Mouse (Mus musculus) left cerebral cortex, postnatal 25 days (tissue): Measurements from ENCODE around the gene Rhbdd2. TPM values are rescaled to one million over a fixed set of nuclear protein-coding genes. Genes with fewer than 3 reads are reported as not detected.
"Not testable (repeated sequence)": the region's sequence is repeated elsewhere in the genome, so short reads cannot be mapped to it uniquely, and the experiment has no call there.

Experiments used
- DNase-seq, 2 experiments: peaks; one replicate each; pipeline ENCODE4 v3.0.0; 2022; ENCODE audit warnings: low spot score in 2 of 2, mixed read lengths in 1 of 2
- intact Hi-C: fragments of 180-260 bp; cut with DNase I; formaldehyde crosslinking; loops from one replicate; pipeline ENCODE4 v1.15.1; 2025
- total RNA-seq, 2 experiments: library from RNA; stranded (reverse); gene quantifications; 2 replicates each; pipeline ENCODE4 v1.2.3; 2021

Rhbdd2 gene
- total RNA-seq, result 10 to 100 TPM; 83.8 to 86.5 TPM

DNA sequence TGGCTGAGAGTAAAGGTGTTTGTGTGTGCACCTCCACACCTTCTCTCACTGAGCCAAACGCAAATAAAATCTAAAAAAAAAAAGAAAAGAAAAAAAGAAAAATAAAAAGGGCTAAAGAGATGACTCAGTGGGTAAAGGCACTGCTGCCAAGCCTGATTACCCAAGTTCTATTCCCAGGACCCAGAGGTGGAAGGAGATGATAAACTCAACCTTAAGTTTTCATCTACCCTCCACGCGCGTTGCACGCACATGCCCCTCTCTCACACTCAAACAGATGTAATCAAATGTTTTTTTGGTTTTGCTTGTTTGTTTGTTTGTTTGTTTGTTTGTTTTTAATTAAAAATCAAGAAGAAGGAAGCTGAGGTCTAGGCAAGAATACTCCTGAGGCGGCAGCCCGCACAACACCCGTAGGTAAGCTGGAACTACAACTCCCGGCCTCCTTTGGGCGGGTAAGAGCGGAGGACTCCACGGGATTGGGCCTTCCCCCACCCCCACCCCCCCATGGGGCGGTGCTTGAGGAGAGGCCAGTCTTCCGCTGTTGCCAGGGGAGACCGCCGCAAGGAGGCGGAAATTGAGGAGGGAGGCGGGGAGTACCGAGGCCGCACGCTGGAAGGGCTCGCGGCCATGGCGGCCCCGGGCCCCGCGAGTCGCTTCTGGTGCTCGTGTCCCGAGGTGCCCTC lies at the start of gene Rhbdd2:
Rhbdd2 (plus strand) TSS at position 502 of the 680 bp plus-strand sequence.
- intact Hi-C loops, result loop anchor here (2.0 kb wide), 1 partner anchor 57 kb away; no protein-coding TSS in a partner anchor
- DNase-seq, result peak; percentile 93 to 98

DNA sequence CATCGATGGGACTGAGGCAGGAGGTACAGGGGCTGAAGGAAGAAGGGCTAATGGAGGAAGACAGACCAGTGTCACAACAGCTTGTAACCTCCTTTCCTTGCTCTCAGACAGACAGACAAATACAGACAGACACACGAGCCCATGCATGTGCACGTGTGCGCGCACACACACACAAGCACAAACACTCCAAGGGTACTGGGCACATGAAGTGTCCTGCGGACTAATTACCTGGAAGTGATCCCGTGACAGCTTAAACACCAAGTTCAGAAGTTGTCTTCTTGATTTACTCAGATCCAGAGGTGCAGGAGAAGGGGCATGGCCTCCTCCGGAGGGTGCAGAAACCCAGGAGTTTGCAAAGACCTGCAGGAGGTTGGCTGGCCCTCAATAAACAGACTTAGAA lies 46.7 kb upstream of the Rhbdd2 start:
- no peak for DNase-seq
- intact Hi-C loops, result no loop called here

GRCm38 (mm10) chr5:135587764-135588163 lies 44.7 kb upstream of the Rhbdd2 start:
- DNase-seq, result no peak
- intact Hi-C loops, result no loop called here

GRCm38 (mm10) chr5:135589996-135590784 lies 42.2 kb upstream of the Rhbdd2 start:
- DNase-seq, result no peak
- intact Hi-C loops, result no loop called here

GRCm38 (mm10) chr5:135604643-135605042 lies 27.8 kb upstream of the Rhbdd2 start:
- intact Hi-C loops, DNase-seq: not testable (repeated sequence)

GRCm38 (mm10) chr5:135606717-135607116 lies 25.7 kb upstream of the Rhbdd2 start:
- DNase-seq, intact Hi-C loops: not testable (repeated sequence)

- no peak for DNase-seq
- intact Hi-C loops, result no loop called here
These were observed 24.8 kb upstream of the Rhbdd2 start for GRCm38 (mm10) chr5:135607581-135607980.

DNA sequence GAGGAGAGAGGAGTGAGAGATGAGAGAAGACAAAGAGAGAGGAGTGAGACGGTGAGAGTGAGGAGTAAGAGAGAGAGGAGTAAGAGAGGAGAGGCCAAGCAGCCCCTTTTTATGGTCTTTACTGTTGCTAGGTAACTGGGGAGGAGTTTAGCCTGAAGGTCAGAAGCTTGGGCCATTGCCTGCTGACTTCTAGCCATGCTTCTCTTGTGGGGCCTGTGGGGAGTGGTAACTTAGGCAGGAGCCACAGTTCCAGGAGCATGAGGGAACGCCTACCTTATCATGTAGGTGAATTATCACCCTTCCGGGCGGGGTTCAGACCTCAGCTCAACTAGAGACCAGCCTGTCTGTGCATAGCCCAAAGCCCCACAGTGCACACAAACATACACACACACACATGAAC lies 22.6 kb upstream of the Rhbdd2 start:
- intact Hi-C loops, result no loop called here
- DNase-seq, result no peak

DNA sequence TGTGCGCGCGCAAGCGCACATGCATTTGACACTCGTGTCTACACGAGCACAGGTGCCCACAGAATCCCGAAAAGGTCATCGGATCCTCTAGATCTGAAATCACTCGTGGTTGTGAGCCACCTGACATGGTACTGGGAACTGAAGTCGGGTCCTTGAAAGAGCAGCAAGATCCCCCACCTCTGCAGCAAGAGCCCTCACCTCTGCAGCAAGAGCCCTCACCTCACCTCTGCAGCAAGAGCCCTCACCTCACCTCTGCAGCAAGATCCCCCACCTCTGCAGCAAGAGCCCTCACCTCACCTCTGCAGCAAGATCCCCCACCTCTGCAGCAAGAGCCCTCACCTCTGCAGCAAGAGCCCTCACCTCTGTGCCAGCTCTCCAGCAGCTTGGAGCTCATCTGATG lies 12.7 kb upstream of the Rhbdd2 start:
- DNase-seq, result not testable (repeated sequence)

DNA sequence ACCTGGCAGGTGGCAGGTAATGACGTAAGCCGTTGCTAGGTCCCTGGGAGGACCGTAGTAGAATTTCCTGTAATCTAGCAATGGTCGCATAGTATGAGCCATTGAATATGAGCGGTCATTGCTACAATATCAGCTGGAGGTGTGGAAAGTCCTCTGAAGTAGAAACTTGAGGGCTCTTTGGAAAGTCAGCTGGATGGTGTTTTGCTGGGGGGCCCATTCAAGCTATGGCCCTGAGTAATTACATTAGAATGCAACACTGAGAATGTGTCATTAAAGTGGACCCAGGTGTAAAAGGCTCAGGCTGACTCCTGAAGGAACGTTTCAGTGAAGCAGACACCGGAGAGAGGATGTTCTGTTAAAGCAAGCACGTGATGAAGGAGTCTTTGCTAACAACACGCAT lies 11.9 kb upstream of the Rhbdd2 start:
- intact Hi-C loops, result no loop called here
- no peak for DNase-seq

More for the DNA sequence above, 12.7 kb upstream of the Rhbdd2 start:
- intact Hi-C loops, result loop anchor here (5.0 kb wide), 1 partner anchor 67 kb away; no protein-coding TSS in a partner anchor

GRCm38 (mm10) chr5:135621725-135622124 lies 10.7 kb upstream of the Rhbdd2 start:
- DNase-seq, result peak in 1 of 2 experiments; percentile 59
- intact Hi-C loops, result no loop called here

- no peak for DNase-seq
- intact Hi-C loops, result no loop called here
These were observed 9.3 kb upstream of the Rhbdd2 start for GRCm38 (mm10) chr5:135623006-135623563.

DNA sequence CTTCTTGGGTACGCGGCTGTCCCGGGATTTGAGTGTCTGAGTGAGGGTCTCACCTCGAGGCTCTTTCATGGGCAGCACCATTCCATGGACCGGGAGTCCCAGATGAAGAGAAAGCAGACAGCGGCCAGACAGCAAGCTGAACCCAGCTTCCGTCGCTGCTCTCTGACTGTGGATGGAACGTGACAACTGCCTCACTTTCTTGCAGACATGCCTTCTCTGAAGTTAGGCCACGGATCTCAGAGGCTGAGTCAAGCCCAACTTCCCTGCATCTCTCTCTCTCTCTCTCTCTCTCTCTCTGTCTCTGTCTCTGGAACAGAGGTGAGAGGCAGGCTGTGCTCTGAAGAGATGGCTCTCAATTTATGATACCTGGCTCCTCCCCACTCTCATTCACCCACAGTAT lies 3.5 kb upstream of the Rhbdd2 start:
- DNase-seq, result no peak
- intact Hi-C loops, result no loop called here

DNA sequence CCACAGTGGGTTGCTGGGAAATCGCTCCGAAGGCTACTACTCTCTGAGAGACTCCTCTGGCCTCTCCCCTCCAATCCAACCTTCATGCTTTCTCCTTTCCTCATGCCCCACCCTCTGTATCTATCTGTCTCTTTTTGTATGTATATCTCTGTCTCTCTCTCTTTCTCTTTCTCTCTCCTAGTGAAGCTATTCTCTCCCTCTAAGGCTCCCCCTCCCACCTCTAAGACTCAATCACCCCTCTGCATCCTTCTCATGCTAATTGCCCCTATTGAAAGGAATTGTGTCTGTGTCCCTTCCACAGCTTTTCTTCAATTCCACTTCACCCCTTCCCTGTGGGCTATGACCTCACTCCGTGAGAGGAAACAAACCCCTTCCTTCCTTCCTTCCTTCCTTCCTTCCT lies 3.0 kb upstream of the Rhbdd2 start:
- no peak for DNase-seq
- intact Hi-C loops, result no loop called here

DNA sequence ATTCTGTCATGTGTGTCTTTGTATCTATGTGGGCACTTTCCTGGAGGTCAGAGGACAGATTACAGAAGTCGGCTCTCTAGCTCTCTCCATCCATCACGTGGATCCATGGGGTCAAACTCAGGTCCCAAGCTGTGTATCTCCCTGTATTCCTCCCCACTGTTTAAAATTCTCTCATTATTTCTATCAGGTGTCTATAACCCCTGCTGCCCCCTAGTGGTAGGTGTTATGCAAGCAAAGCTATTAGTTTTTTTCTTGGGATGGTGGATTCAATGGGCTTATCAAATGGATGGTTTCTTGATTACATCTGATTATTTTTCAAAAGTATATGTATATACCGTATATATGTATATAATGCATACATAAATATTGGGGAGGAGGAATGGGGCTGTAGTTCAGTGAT lies 1.8 kb upstream of the Rhbdd2 start:
- intact Hi-C loops, result loop anchor here (2.0 kb wide), 1 partner anchor 132 kb away; no protein-coding TSS in a partner anchor
- DNase-seq, result peak; percentile 37 to 54

GRCm38 (mm10) chr5:135632797-135633144 lies 353 bp downstream of the Rhbdd2 start:
- intact Hi-C loops, result loop anchor here (2.0 kb wide), 1 partner anchor 56 kb away; no protein-coding TSS in a partner anchor

DNA sequence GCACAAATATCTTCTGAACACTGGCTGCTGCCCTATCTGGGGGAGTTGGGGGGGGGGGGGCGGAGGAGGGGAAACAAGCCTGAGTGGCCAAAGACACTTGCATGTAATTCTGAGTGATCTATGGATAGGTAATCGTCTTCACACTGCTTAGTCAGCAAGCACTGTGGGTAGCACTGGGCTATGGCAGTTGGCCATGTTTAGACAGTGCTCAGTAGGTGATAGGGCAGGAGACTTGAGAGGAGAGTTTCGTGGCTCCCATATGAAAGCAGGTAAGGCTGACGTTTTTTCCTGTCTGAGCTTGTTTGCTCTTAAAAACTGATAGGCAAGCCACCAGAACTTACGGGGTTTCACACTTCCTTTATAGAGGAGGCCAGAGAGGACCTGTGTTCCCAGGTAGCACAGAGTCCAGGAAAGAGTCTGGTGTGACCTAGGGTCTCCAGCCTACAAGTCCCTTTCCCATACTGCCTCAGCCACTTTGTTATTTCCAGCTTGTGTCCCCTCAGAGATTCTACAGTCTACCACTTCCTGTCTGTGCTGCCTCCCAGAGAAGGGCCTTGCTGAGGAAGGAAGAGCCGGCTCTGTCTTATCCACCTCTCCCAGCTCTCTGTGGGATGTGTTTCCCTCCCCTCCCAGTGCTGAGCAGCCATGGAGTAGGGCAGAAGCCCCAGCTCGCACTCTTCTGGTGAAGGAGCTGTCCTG lies 7.5 kb downstream of the Rhbdd2 start:
- intact Hi-C loops, result no loop called here

More at GRCm38 (mm10) chr5:135632797-135633144, 353 bp downstream of the Rhbdd2 start:
- no peak for DNase-seq

GRCm38 (mm10) chr5:135640459-135640789 lies 8.0 kb downstream of the Rhbdd2 start:
- intact Hi-C loops, result no loop called here
- DNase-seq, result no peak

More for the DNA sequence above, 7.5 kb downstream of the Rhbdd2 start:
- no peak for DNase-seq

GRCm38 (mm10) chr5:135641028-135641427 lies 8.6 kb downstream of the Rhbdd2 start:
- no peak for DNase-seq
- intact Hi-C loops, result no loop called here
